Mouse (Mus musculus) hematopoietic stem cell, adult 5-6 weeks (primary cell): ENCODE measurements at regions not wholly inside any gene's neighbourhood (a gene's known extent, or its start where the extent isn't known, plus 50 kb on each side); places are given as distances from the start of the nearest gene placed in this dataset.

Source experiments
- ATAC-seq, 2 experiments: fragments of 125-278 bp in 1 of 2; replicated peaks in 1 of 2; 2 replicates each; pipeline ENCODE4 v1.8.0; 2016 to 2017; ENCODE audit warnings: inconsistent platforms in 2 of 2, mild to moderate bottlenecking in 2 of 2, moderate number of reproducible peaks in 2 of 2, low read depth in 1 of 2, moderate TSS enrichment in 1 of 2; ENCODE audit not compliant: low FRiP score in 2 of 2, poor library complexity in 2 of 2, severe bottlenecking in 2 of 2, insufficient read depth in 1 of 2, low TSS enrichment in 1 of 2

- no peak for ATAC-seq
Observed at GRCm38 (mm10) chr6:76425120-76425519, 72.5 kb downstream of the Gm9008 start.

GRCm38 (mm10) chr6:76387462-76388049 is 110.0 kb downstream of the Gm9008 start:
- peak; percentile 54 to 59; a peak in 3 of 4 replicates for ATAC-seq

DNA sequence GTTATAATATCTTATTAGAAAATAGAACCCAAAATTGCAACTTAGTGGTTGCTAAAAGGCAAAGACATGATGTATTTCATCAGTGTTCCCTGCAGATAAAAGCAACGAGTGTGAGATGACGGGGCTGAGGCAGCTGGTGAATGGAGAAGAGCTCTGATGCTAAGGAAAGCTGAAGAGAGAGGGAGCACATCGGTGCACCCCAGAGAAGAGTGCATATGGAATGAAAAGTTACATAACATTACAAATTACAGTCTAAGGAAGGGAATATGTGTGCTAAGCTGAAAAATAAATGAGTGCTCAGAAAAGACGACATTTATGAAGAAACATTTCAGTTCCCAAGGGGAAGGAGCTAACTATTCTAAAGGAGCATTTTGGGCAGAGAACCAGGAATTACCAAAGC is 115.3 kb downstream of the Gm9008 start:
- ATAC-seq = no peak

GRCm38 (mm10) chr6:76378674-76379073 is 118.9 kb downstream of the Gm9008 start:
- no peak for ATAC-seq

DNA sequence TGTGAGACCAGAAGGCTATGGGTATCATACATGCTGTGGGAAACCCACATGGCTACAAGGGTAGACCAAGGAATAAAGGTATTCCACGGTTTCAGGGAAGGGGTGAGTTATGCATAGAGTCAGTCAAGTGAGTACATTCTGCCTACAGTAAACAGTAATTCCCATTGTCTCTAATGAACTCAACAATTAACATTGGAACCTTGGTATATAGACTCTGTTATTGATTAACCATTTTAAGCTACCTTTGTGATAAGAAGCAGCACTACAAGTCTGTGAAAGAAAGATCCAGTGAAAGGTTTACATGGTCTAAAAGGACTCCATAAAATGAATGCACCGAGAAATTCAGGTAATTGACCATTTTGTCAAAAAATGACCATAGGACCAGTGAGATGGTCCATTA is 145.4 kb downstream of the Gm9008 start:
- no peak for ATAC-seq

GRCm38 (mm10) chr6:76348445-76348844 is 149.1 kb downstream of the Gm9008 start:
- ATAC-seq = no peak

GRCm38 (mm10) chr6:76330176-76330575 is 167.4 kb downstream of the Gm9008 start:
- no peak for ATAC-seq
